ENCODE assay signal across 9 mouse cellular contexts in genomic region chr10:41652094-41652775, GRCm38 (mm10).
DNase-seq lines count a peak whose midpoint lies in the region; ATAC-seq lines count a peak whose summit lies in the region.
"Had no signal": no experiment of that assay in that cellular context is flagged by ENCODE, and none has a peak within 500 bp of the region (broad histone marks: within the 10 kb centered on the region; RNA-seq: fewer than 3 reads in every experiment).

No protein-coding gene starts in this region.

- no peaks in the 10 kb centered on the region for H3K27me3 ChIP-seq in heart, embryonic 12.5 days (replicated peaks)
- no peaks in the 10 kb centered on the region for H3K27me3 ChIP-seq in intestine, embryonic 15.5 days (replicated peaks)

- no peaks in the 10 kb centered on the region for H3K9me3 ChIP-seq in heart, embryonic 12.5 days (replicated peaks)
- H3K9me3 ChIP-seq in intestine, embryonic 15.5 days: no peaks in the 10 kb centered on the region

- 0 out of 2 replicates have a peak overlapping the region, but pooled peaks have one; percentile 18 for H3K27ac ChIP-seq in heart, embryonic 12.5 days (ENCODE audit: poor library complexity, severe bottlenecking)
- peak overlapping the region; percentile 48 for H3K27ac ChIP-seq in intestine, embryonic 15.5 days

- no peak overlapping the region for H3K4me3 ChIP-seq in heart, embryonic 12.5 days
- H3K4me3 ChIP-seq in intestine, embryonic 15.5 days (replicated peaks): no peak overlapping the region

- H3K9ac ChIP-seq in heart, embryonic 12.5 days: no peak overlapping the region
- no peak overlapping the region for H3K9ac ChIP-seq in intestine, embryonic 15.5 days

- H3K36me3 ChIP-seq in heart, embryonic 12.5 days: no peaks in the 10 kb centered on the region
- no peaks in the 10 kb centered on the region for H3K36me3 ChIP-seq in intestine, embryonic 15.5 days

- WGBS in heart, embryonic 12.5 days: 15% methylated on average over 6 of the region's 6 CpGs
- WGBS in intestine, embryonic 15.5 days: 20% methylated on average over 6 of the region's 6 CpGs

- intact Hi-C loops in left cerebral cortex, postnatal 25 days (cut with DNase I): no loop called here

- H3K4me2 ChIP-seq in heart, embryonic 12.5 days: no peak overlapping the region
- H3K4me2 ChIP-seq in intestine, embryonic 15.5 days (replicated peaks): peak overlapping the region; percentile 33; the same call in 1 of the 2 replicates
- H3K4me2 ChIP-seq: liver, embryonic 11.5 days had no signal

- peaks cover 21% of the 10 kb centered on the region for H3K4me1 ChIP-seq in heart, embryonic 12.5 days (replicated peaks)
- peaks cover 10% of the 10 kb centered on the region; the same call in 1 of the 2 replicates for H3K4me1 ChIP-seq in intestine, embryonic 15.5 days (replicated peaks)

- no peak for DNase-seq in heart, adult 9 months (ENCODE audit: low spot score in 2 of 2)
- peak; percentile 70 for DNase-seq in lung, postnatal 10 days
- peak; percentile 75 for DNase-seq in retina, embryonic 14.5 days (ENCODE audit: low spot score)
- no peak for DNase-seq in layer of hippocampus, adult 18-20 months (ENCODE audit: low spot score in 2 of 2)
- no peak for DNase-seq in left cerebral cortex, postnatal 25 days (ENCODE audit: low spot score in 2 of 2)

- no peak for ATAC-seq in heart, embryonic 12.5 days (ENCODE audit: insufficient number of reproducible peaks, low FRiP score)
- ATAC-seq in intestine, embryonic 15.5 days: peak; percentile 70
- ATAC-seq: forebrain, embryonic 16.5 days had no signal

Comparison
In these comparisons a context has a peak if more than half of its experiments do, and no peak if none do; other contexts are left out.
1. DNase-seq: peak in lung, postnatal 10 days (single experiment) and retina, embryonic 14.5 days (single experiment); none in heart, adult 9 months (0 of 2), layer of hippocampus, adult 18-20 months (0 of 2) and left cerebral cortex, postnatal 25 days (0 of 2).